Mouse (Mus musculus): Measurements from ENCODE around the gene Glod4.

Glod4 gene

DNA sequence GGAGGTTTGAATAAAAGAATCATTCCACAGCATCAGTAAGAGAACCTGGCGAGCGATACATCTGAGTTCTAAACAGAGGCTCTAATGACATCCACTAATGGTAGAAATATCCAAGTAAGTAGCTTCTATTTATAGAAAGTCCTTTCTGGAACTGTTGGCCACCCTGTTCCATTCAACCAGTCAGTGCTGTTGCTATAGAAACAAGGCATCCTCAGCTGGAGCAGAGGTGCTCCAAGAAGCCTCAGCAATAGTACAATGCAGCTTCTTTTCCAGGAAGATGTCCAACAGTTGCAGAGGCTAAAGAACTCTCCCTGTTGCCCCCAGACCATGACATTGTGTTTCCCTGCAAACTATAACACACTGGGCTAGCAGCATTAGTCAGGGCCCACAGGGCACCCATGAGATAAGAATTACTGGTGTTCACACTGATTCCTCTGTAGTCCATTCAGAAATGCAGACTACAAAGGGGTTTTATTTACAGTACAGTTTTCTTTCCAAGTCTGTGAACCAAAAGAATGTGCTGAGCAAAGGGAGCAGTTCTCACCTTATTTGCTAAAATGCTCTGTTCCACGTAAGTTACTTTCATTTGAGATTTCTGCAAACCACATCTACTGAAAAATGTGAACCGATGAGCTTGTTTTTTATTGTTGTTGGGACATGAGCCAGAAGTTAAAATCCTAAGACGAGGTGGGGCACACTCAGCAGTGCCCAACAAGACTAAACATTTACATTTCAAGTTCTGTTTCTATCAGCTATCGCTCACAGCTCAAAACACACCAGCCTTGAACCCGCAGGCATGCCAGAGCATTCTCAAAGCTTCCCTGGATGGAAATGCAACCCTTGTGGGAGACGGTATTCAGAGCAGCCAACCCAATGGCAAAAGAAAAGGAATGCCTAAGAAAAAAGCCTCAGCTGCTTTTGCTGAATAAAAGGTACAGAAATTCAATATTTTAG lies 95.2 kb downstream of the Glod4 start:
- no peak for DNase-seq (ENCODE audit: low spot score in 2 of 2)

DNA sequence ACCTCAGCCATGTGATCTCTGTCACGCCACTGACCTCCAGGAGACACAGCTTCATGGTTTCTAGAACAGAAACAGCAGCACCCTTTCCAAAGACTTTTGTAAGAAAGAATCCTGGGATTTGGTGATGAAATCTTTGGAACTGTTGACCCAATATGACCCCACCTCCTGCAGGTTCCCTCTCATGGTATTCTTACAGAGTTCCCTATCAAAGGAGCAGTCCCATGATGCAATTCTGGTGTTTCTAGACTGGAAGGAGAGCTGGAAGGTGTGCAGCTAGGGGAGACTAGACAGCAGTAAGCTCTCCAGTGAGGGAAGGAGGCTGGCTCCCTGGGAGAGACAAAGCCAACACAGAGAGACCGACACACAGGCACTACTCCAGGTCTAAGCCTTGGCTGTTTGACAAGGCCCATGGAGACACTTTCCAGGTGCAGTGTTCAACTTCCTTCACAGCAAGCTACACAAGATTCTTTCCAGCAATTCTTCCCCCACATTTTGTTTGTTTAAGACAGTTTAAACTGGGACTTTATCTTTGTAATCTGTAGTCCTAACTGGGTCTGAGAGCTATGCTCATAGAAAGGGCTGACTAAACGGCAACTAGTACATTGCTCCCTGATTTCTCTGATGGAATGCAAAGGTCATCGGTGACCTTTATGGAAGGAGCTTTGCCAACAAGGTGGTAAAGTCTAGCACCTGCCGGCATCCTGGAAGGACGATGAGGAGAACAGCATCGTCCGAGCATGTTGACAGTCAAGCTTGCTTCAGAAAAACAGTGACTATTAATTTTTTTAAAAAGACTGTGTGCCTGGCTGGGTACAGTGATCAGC lies 97.1 kb downstream of the Glod4 start:
- no peak for DNase-seq (ENCODE audit: low spot score in 2 of 2)

DNA sequence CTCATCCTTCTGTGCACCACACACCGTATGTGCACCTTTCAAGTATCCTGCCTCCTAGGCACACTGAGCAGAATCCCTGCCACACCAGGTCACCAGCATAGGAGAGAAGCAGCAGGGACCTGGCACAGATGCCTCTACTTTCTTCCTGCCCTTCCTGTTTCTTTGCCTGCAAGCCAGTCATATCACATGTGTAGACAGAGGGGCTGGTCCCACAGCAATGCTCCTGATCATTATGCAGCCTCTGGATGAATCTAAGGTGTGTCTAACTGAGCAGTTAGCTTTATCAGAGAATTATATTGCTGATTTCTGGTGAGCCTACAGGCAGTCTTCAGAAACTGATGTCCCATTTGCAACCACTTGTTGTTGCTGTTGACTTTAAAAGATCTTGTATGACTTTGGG lies 98.4 kb downstream of the Glod4 start:
- no peak for DNase-seq (ENCODE audit: low spot score in 2 of 2)

DNA sequence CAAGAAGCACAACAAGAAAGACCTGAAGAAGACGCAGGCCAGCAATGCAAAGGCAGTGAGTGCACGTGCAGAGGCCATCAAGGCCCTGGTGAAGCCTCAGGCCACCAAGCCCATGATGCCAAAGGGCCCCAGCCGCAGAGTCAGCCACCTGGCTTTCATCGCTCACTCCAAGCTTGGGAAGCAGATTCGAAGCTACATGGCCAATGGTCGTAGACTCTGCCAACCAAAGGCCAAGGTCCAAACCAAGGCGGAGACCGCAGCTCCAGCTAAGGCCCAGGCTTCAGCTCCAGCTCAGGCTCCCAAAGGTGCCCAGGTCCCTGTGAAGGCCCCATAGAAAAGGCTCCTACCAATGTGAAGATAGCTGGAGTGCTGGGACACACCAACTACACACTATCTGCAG lies 99.1 kb downstream of the Glod4 start:
- no peak for DNase-seq (ENCODE audit: low spot score in 2 of 2)

DNA sequence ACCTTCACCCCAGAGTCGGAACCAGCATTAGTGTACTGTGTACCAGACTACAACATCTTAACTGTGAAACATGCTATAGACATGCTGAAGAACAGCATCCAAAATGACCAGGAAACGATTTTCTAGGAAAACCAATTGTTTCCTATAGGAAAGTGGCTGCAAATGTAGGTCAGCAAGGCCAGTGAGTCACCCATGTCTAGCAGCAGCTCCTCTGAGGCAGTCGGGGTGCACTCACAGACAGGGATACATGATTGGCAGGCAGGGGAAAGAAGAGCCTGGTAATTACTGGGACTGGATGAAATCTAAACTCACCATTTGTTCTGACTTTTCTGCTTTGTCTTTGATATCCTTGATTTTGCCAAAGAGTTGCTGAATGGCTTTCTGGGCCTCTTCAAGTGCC lies 105.5 kb downstream of the Glod4 start:
- no peak for DNase-seq (ENCODE audit: low spot score in 2 of 2)

DNA sequence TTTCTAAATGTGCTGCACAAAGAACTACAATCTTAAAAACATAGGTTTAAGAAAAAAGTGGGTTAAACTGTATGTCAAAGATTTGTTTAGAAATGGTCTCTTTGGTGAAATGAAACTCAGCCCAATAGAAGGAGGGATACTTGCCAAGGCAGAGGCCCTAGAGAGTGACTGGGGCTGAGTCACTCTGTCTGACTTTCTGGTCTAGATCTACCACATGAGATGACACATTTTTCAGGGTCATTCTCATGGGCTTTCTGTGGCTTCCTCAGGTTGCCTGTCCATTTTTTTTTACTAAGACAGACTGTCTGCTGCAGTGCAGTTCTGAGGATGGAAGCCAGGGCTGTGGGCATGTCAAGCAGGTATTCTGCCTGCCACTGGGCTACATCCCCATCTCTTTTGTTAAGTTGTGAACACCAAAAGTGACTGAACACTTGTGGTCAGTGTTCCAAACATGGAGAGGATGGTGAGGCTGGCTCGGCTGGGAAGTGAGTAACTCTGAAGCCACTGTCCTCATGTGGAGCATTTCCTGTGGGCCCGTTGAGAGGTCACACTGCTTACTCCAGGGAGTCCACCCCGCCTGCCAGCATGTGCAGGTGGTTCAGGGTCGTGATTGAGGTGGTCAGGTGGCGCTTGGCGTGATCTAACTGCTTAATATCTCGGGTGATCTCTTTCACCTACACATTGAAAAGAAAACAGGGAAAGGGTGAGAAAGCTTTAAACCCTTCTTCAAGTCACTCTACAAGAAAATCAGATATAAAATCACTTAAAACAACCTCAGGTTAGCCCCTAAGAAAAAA lies 107.7 kb downstream of the Glod4 start:
- no peak for DNase-seq (ENCODE audit: low spot score in 2 of 2)

DNA sequence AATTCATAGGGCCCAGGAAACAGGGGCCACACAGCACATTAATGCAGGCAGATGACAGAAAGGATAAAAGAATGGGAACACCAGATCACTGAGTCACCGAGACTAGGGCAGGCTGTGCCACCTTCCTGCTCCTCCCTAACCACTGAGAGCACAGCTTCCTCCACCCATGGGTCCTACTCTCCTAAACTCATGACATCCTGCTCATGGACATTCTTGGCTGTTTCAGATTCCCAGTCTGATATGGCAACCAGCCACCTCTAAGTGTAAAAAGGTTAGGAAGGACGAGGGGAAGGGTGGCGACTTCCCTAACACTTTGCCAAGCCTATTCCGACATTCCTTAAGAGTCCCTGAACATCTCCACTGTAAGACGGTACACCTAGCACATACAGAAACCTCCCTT lies 112.7 kb downstream of the Glod4 start:
- no peak for DNase-seq (ENCODE audit: low spot score in 2 of 2)

DNA sequence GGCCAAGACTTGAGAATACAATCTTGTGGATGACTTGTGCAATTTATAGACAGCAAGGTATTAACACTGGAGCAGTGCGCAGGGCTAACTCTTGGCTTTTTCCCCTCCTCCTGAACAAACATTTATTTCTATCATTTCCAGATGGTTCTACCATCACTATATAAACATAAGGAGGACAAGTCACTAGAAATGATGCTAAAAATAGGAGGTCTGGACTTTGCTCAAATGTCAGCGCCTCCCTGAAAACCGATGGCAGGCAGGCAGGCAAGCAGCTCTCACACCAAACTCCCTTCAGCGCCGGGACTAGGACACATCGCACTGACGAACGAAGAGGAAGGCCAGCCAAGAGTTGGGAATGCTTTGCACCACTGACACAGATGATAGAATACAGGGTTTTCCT lies 118.1 kb downstream of the Glod4 start:
- DNase-seq (ENCODE audit: low spot score in 2 of 2) = no peak

DNA sequence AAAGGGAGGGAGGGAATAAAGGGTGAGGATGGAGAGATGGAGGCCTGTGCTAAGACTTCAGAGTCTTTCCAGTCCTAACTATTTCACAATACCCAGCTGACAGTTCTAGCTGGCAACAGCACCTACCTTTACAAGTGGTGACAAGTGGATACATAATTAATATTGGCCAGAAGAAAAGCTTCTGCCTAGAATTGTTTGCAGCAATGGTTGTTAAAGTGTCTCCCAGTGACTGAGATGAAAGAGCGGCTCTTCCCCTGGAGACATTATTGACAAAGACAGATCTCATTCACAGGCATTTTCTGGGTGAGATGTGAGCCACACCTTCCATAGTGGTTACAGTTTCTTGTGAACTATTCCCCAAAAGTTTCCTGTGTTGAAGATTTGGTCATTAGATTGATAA lies 120.0 kb downstream of the Glod4 start:
- no peak for DNase-seq (ENCODE audit: low spot score in 2 of 2)

DNA sequence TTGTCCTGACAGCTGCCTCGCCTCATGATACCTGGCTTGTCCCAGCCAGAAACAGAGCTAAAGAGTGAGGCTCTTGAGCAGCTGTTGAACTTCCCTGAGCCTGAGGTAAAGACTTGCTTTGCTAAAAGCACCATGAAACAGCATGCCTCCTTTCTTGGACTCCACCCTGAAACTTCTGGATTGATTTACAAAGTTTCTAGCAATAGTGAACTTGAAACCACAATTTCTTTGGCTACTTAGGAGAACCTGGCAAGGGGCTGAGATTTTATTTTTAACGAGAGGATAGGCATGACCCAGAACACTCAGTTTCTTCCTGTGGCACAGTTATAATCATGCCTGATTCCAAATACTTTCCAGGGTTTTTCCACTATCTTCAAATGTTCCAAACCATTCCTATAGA lies 121.0 kb downstream of the Glod4 start:
- DNase-seq (ENCODE audit: low spot score in 2 of 2) = no peak

DNA sequence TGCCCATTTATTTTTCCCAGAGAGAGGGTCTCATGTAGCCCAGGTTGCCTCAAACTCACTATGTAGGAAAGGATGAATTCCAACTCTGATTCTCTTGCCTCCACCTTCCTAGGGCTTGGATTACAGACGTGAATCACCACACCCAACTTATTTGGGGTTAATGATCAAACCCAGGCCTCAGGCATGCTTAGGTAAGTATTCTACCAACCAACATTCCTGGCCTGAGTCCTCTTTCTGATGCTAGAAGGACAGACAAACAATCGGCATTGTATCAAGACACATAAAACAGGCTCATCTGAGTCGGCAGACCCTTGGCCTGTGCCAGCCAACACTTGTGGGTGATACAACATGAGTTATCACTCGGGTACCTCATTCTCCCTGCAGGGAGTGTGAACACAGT lies 122.4 kb downstream of the Glod4 start:
- DNase-seq (ENCODE audit: low spot score in 2 of 2) = no peak

DNA sequence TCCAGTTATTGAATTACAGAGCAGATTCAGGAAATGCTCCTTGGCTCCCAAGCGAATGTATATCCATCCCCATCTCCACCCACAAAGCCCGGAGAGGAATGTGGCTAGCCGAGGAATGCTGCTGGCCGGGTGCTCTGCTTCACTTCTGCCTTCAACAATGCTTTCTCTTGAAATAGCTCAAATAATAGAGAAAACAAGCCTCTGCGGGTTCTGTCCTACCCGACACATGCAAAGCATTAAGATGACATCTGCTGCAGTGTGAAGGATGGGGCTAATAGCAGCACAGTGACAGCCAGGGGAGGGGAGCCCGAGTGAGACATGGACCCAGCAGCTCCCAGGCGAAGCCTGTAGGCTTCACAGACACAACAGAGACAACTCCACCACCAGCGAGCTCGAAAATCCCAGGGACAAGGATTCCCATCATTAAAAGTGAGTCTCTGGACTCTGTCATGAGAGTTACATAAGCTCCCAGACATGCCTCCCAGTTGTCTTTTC lies 123.1 kb downstream of the Glod4 start:
- no peak for DNase-seq (ENCODE audit: low spot score in 2 of 2)

DNA sequence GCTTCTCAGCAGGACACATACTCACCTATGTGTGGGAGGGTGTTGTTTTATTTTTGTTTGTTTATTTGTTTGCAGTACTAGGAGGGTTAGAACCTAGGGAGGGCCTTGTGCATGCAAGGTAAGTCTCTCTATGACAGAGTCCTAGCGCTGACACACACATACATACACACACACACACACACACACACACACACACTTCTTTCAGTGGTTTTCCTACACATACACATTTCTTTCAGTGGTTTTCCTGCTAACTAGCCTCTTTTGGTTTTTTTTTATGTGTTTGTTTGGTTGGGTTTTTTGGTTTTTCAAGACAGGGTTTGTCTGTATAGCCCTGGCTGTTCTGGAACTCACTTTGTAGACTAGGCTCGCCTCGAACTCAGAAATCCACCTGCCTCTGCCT lies 133.1 kb downstream of the Glod4 start:
- DNase-seq (ENCODE audit: low spot score in 2 of 2) = no peak

DNA sequence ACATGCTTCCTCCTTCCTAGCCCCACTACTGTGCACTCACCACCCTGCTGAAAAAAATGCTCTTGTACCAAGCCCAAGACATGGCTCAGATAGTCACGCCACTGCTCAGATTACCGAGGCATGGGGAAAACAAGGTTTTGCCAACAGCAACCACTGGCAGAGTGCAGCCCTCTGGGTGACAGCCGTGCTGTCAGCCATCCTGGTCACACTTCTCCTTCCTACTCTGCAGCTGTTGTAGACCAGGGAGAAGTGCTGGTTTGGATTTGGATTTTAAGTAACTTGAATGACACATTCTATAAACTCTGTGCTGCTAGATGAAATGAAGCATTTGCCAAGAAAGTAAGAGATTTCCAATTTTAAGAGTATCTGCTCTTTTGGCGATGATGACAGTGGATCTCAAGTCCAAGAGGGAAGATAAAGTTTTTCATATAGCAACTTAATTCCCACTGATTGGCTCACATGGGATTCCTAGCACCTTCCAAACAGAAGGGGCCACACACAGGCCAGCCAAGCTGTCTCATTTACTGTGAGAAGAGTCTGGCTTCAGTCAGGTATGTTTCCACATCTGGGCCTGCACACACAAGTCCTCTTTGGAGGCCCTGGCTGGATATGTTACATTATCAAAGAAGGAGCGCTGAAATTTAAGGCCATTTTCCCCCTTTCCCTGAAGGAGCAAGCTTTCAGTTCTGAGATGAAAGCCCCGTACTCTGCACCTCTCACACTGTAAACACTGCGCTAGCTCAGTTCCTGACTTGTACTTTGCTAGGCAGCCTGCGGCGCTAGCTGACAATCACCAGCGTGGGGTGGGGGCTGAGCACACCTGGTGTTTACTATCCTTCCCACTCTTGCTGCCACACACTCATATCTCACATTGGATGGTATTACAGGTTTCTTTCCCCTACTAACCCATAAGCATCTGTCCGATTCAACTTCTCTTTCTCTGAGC lies 136.7 kb downstream of the Glod4 start:
- DNase-seq (ENCODE audit: low spot score in 2 of 2) = no peak

DNA sequence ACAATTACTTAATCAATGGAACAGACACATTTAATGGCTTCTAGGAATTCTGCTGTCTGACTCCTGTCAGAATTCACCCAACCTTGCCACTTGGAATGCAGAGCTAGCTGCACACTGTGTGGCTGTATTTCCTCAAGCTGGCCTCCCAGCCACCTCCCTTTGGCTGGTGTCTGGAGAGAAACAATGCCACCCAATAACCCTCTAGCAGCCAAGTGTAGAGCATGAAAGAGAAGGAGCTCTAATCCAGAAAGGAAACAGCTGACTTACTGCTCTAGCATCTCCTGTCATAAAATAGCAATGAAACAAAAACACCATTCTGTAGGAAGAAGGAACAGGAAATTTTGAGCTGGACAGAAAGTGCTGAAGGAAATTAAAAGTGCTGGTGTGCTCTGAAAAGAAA lies 142.4 kb downstream of the Glod4 start:
- no peak for DNase-seq (ENCODE audit: low spot score in 2 of 2)

DNA sequence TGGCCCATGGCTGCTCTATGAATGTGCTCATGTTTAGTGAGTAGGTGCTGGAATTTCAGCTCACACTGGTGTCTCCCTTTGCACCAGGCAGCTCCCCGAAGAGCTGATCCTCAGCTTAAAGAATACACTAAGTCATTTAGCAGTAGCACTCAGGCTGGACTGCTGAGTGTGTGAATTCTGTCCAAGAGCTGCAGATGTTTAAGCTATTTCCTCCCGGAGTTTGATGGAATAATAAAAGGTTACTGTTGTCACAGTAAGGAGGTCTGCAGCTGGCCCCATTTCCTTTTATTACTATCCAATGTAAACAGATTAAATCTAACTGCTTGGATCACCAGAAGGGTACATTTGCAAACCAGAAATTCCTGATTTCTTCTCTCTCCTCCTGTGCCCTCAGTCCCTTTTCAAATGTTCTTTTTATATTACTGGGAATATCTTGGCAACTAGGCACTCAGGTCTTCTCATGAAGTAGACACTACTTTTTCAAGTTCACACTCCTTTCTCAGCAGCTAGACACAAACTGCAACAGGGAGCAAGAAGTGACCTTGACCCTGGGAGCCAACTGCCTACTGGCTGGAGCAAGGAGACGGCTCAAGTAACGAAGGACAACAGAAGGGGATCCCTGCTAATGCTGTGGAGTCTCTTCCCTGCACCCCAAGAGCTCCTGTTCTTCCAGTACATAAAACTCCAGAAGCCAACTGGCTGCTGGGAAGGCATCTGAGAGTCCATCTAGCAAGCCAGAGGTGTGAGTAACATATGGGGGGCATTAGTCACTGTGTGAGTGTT lies 144.1 kb downstream of the Glod4 start:
- DNase-seq (ENCODE audit: low spot score in 2 of 2) = no peak

DNA sequence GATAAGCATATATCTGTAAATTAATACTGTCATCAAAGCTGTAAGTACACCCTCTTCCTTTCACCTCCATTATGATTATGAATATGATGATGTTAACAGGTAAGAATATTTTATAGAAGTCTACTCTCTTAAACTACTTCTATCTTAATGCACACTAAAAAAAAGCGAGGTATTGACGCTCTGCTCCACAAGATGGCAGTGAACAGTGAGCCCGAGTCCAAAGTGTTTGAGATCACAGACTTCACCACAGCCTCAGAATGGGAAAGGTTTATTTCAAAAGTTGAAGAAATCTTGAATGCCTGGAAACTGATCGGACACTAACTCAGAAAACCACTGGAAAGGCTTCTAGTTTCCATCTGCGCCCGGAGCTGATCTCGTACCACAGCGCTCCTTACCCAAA lies 149.9 kb downstream of the Glod4 start:
- DNase-seq (ENCODE audit: low spot score in 2 of 2) = no peak

DNA sequence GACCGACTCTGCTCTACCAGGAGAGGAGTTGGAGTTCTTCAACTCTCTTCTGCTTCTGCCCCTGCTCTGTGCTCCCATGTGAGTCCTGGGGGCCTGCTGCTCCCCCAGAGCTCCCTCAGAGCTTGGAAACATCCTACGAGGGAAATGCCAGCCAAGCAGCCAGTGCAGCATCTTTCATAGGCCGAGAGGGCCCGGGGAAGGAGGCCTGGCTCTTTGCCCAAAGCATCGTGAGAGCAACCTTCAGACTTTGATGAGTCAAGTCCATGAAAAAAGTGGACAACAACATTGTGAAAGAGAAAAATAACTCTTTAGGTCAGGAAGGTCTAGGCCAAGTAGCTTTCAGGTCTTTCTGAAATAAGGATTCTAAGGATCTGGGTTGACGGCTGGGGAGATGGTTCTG lies 153.7 kb downstream of the Glod4 start:
- DNase-seq (ENCODE audit: low spot score in 2 of 2) = no peak

DNA sequence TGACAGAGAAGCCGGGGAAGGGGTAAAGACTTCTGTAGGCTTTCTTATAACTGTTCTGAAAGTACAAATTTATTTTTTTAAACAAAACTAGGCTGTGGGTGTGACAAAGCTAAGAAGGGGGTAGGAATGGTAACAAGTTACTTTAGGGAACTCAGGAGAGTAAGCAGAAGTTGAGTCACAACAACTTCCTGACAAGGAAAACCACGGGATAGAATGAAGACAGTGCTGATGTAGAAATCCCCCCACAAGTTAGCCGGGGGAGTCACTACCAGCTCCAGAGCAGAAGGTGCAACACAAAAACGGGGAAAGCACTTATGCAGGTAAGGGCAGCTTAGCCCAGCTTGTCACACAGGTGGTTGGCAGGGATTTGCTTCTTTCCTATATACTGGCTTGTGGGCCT lies 155.0 kb downstream of the Glod4 start:
- DNase-seq (ENCODE audit: low spot score in 2 of 2) = no peak

All from spleen, postnatal 4 days (tissue).